Mouse (Mus musculus) liver, embryonic 14.5 days (tissue): ENCODE measurements around the gene Hist1h4m. TPM values are rescaled to one million over a fixed set of nuclear protein-coding genes. Genes with fewer than 3 reads are reported as not detected.

Experiments
- ATAC-seq: fragments of 200-750 bp; cut with Nextera tagmentation; 2 replicates; pipeline ENCODE4 v1.8.0; 2017; ENCODE audit warnings: moderate number of reproducible peaks, mild to moderate bottlenecking, moderate library complexity; ENCODE audit not compliant: insufficient read depth
- DNase-seq, 3 experiments: peaks; one replicate each; pipeline ENCODE4 v3.0.0-alpha.2; 2012 to 2013; ENCODE audit warnings: low read depth in 3 of 3, low spot score in 3 of 3
- H3K27ac ChIP-seq: fragments of 300-500 bp; sonication (generic); 2 replicates; pipeline ENCODE4 v1.5.1; 2014; ENCODE audit warnings: moderate library complexity, mild to moderate bottlenecking, control low read depth, inconsistent platforms
- H3K27me3 ChIP-seq: fragments of 300-500 bp; sonication (generic); 2 replicates; pipeline ENCODE4 v1.6.1; 2014; ENCODE audit warnings: mild to moderate bottlenecking, low read length, moderate library complexity; ENCODE audit not compliant: control insufficient read depth, insufficient read depth
- H3K36me3 ChIP-seq: fragments of 300-500 bp; sonication (generic); replicated peaks from 2 replicates; pipeline ENCODE4 v1.6.1; 2014; ENCODE audit warnings: low read depth; ENCODE audit not compliant: control insufficient read depth, insufficient read depth
- H3K4me1 ChIP-seq, 2 experiments: fragments of 200-500 bp in 1 of 2; fragments of 300-500 bp in 1 of 2; sonication (generic) in 1 of 2; replicated peaks; 2 replicates each; pipeline ENCODE4 v1.6.1; 2012 to 2014; ENCODE audit warnings: antibody characterized with exemption in 1 of 2, inconsistent platforms in 1 of 2, low read length in 1 of 2; ENCODE audit not compliant: control insufficient read depth in 2 of 2, insufficient read depth in 2 of 2
- H3K4me2 ChIP-seq: fragments of 300-500 bp; sonication (generic); 2 replicates; pipeline ENCODE4 v1.6.1; 2014; ENCODE audit warnings: low read depth, mild to moderate bottlenecking, control low read depth, moderate library complexity
- H3K4me3 ChIP-seq, 2 experiments: fragments of 200-500 bp in 1 of 2; fragments of 300-500 bp in 1 of 2; sonication (generic) in 1 of 2; 2 replicates each; pipeline ENCODE4 v1.5.1; 2012 to 2014; ENCODE audit warnings: low read depth in 2 of 2, low read length in 2 of 2, mild to moderate bottlenecking in 2 of 2, control low read depth in 1 of 2, inconsistent platforms in 1 of 2, moderate library complexity in 1 of 2; ENCODE audit not compliant: insufficient read depth in 1 of 2
- H3K9ac ChIP-seq: fragments of 300-500 bp; sonication (generic); replicated peaks from 2 replicates; pipeline ENCODE4 v1.6.1; 2014; ENCODE audit warnings: mild to moderate bottlenecking, control low read depth, moderate library complexity
- H3K9me3 ChIP-seq: fragments of 300-500 bp; sonication (generic); 2 replicates; pipeline ENCODE4 v1.6.1; 2016; ENCODE audit warnings: low read length, mixed read lengths; ENCODE audit not compliant: control insufficient read depth
- CTCF ChIP-seq: IDR thresholded peaks from 2 replicates; pipeline ENCODE4 v1.5.1; 2016; ENCODE audit warnings: antibody characterized with exemption, low read depth, control low read depth
- EP300 ChIP-seq: IDR thresholded peaks from 2 replicates; pipeline ENCODE4 v1.6.1; 2016; ENCODE audit warnings: antibody characterized with exemption, low read depth
- WGBS: fragments of 180-500 bp; shearing (Covaris S2); extraction: QIAGEN DNeasy Blood & Tissue Kit; methylation state at CpG from one replicate; pipeline ENCODE4 v1.1.7; 2014; ENCODE audit not compliant: insufficient replicate concordance; 5-methylcytosine and 5-hydroxymethylcytosine counted together
- microRNA-seq: library from miRNA; unstranded; fragments of <30 nt; microRNA quantifications from one replicate; pipeline ENCODE4, GENCODE M21; 2016
- polyA plus RNA-seq, 2 experiments: library from polyadenylated mRNA; depleted of rRNA in 1 of 2; stranded (reverse) in 1 of 2; unstranded in 1 of 2; fragments of >200 nt; fragmentation: Nextera tagmentation in 1 of 2; extraction: Ambion mirVana in 1 of 2; gene quantifications; 2 replicates each; pipeline versions ENCODE4 v1.2.1 to v1.2.3; 2012 to 2014

The Hist1h4m gene
- polyA plus RNA-seq, 2 experiments = not detected

DNA sequence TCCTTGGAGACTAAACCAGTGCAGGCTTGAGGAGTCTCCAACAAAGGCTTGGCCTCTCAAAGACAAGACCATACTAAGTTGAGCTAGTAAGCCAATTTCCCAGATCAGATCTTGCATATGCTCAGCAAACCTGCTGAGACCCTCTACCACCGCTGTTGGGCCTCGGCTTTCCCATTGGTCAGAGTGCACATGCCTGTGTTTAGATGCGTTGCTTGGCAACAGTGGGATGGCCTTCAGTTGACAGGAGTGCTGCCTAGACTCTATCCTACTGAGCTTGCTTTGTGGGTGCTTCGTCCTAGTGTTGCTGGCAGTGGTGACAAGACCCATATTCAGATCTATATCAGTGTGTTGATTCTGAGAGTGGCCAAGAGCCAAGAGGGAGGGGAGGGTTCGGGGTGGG lies 50.1 kb downstream of the Hist1h4m start:
- 27% methylated on average over 5 of the region's 5 CpGs for WGBS
- no peak for DNase-seq
- TF ChIP-seq CTCF = no peak
- no peak for TF ChIP-seq EP300
- Histone ChIP-seq H3K27ac (no peak overlapping the region), H3K9me3 (no peaks in the 10 kb centered on the region), H3K9ac (no peak overlapping the region), H3K27me3 (no peaks in the 10 kb centered on the region), H3K4me1 (no peaks in the 10 kb centered on the region), H3K4me3 (no peak overlapping the region), H3K36me3 (no peaks in the 10 kb centered on the region), H3K4me2 (no peak overlapping the region)
- ATAC-seq = no peak

Small RNA genes lying within 50 kb of the gene (microRNA-seq; reads per million reads assigned to microRNA genes)
- gene Gm19658 (not detected), gene Gm44346 (not detected), gene Gm44466 (not detected)

Other genes with a start within 250 kb of the Hist1h4m start
Only the 30 nearest of the 31 such genes appear.
- not detected in 2 replicates for gene Olfr1364, start 230.0 kb upstream of the Hist1h4m start, polyA plus RNA-seq (2012; rRNA removed)
- not detected in 2 replicates for gene Olfr1364, start 230.0 kb upstream of the Hist1h4m start, polyA plus RNA-seq (2014; fragmentation: Nextera tagmentation; extraction: Ambion mirVana)
- gene Olfr1362, start 197.7 kb upstream of the Hist1h4m start, polyA plus RNA-seq (2012; rRNA removed) = not detected in 2 replicates
- not detected in 2 replicates for gene Olfr1362, start 197.7 kb upstream of the Hist1h4m start, polyA plus RNA-seq (2014; fragmentation: Nextera tagmentation; extraction: Ambion mirVana)
- gene Olfr11, start 169.2 kb upstream of the Hist1h4m start, polyA plus RNA-seq (2012; rRNA removed) = not detected in 2 replicates
- gene Olfr11, start 169.2 kb upstream of the Hist1h4m start, polyA plus RNA-seq (2014; fragmentation: Nextera tagmentation; extraction: Ambion mirVana) = not detected in 2 replicates
- gene Olfr1361, start 148.4 kb upstream of the Hist1h4m start, polyA plus RNA-seq (2012; rRNA removed) = not detected in 2 replicates
- gene Olfr1361, start 148.4 kb upstream of the Hist1h4m start, polyA plus RNA-seq (2014; fragmentation: Nextera tagmentation; extraction: Ambion mirVana) = not detected in 2 replicates
- gene Olfr1360, start 134.3 kb upstream of the Hist1h4m start, polyA plus RNA-seq (2012; rRNA removed) = not detected in 2 replicates
- not detected in 2 replicates for gene Olfr1360, start 134.3 kb upstream of the Hist1h4m start, polyA plus RNA-seq (2014; fragmentation: Nextera tagmentation; extraction: Ambion mirVana)
- gene Olfr1359, start 113.6 kb upstream of the Hist1h4m start, polyA plus RNA-seq (2012; rRNA removed) = not detected in 2 replicates
- gene Olfr1359, start 113.6 kb upstream of the Hist1h4m start, polyA plus RNA-seq (2014; fragmentation: Nextera tagmentation; extraction: Ambion mirVana) = not detected in 2 replicates
- 16.0 and 24.7 TPM in 2 replicates for gene Hist1h2bl, start 95.6 kb upstream of the Hist1h4m start, polyA plus RNA-seq (2012; rRNA removed)
- gene Hist1h2bl, start 95.6 kb upstream of the Hist1h4m start, polyA plus RNA-seq (2014; fragmentation: Nextera tagmentation; extraction: Ambion mirVana) = 2.2 and 4.8 TPM in 2 replicates
- 6.9 and 22.2 TPM in 2 replicates for gene Hist1h2ai, start 95.3 kb upstream of the Hist1h4m start, polyA plus RNA-seq (2012; rRNA removed)
- 15.0 and 22.5 TPM in 2 replicates for gene Hist1h2ai, start 95.3 kb upstream of the Hist1h4m start, polyA plus RNA-seq (2014; fragmentation: Nextera tagmentation; extraction: Ambion mirVana)
- 31.3 and 51.5 TPM in 2 replicates for gene Hist1h3h, start 94.1 kb upstream of the Hist1h4m start, polyA plus RNA-seq (2012; rRNA removed)
- gene Hist1h3h, start 94.1 kb upstream of the Hist1h4m start, polyA plus RNA-seq (2014; fragmentation: Nextera tagmentation; extraction: Ambion mirVana) = 4.7 and 7.9 TPM in 2 replicates
- 18.2 and 36.3 TPM in 2 replicates for gene Hist1h2bm, start 89.7 kb upstream of the Hist1h4m start, polyA plus RNA-seq (2012; rRNA removed)
- 4.0 and 5.0 TPM in 2 replicates for gene Hist1h2bm, start 89.7 kb upstream of the Hist1h4m start, polyA plus RNA-seq (2014; fragmentation: Nextera tagmentation; extraction: Ambion mirVana)
- gene Hist1h4j, start 76.7 kb upstream of the Hist1h4m start, polyA plus RNA-seq (2012; rRNA removed) = 24.0 and 29.5 TPM in 2 replicates
- gene Hist1h4j, start 76.7 kb upstream of the Hist1h4m start, polyA plus RNA-seq (2014; fragmentation: Nextera tagmentation; extraction: Ambion mirVana) = 0.52 and 1.1 TPM in 2 replicates
- 16.2 and 32.8 TPM in 2 replicates for gene Hist1h4k, start 61.2 kb upstream of the Hist1h4m start, polyA plus RNA-seq (2012; rRNA removed)
- 2.7 and 5.5 TPM in 2 replicates for gene Hist1h4k, start 61.2 kb upstream of the Hist1h4m start, polyA plus RNA-seq (2014; fragmentation: Nextera tagmentation; extraction: Ambion mirVana)
- 61.7 and 194 TPM in 2 replicates for gene Hist1h2ak, start 57.9 kb upstream of the Hist1h4m start, polyA plus RNA-seq (2012; rRNA removed)
- gene Hist1h2ak, start 57.9 kb upstream of the Hist1h4m start, polyA plus RNA-seq (2014; fragmentation: Nextera tagmentation; extraction: Ambion mirVana) = 11.6 and 13.2 TPM in 2 replicates
- gene Hist1h2bn, start 57.6 kb upstream of the Hist1h4m start, polyA plus RNA-seq (2012; rRNA removed) = 25.2 and 29.5 TPM in 2 replicates
- 5.4 and 5.7 TPM in 2 replicates for gene Hist1h2bn, start 57.6 kb upstream of the Hist1h4m start, polyA plus RNA-seq (2014; fragmentation: Nextera tagmentation; extraction: Ambion mirVana)
- 8.2 and 9.4 TPM in 2 replicates for gene Hist1h1b, start 31.1 kb upstream of the Hist1h4m start, polyA plus RNA-seq (2012; rRNA removed)
- 19.7 and 20.6 TPM in 2 replicates for gene Hist1h1b, start 31.1 kb upstream of the Hist1h4m start, polyA plus RNA-seq (2014; fragmentation: Nextera tagmentation; extraction: Ambion mirVana)
- 37.6 and 93.8 TPM in 2 replicates for gene Hist1h3i, start 28.4 kb upstream of the Hist1h4m start, polyA plus RNA-seq (2012; rRNA removed)
- 299 and 331 TPM in 2 replicates for gene Hist1h3i, start 28.4 kb upstream of the Hist1h4m start, polyA plus RNA-seq (2014; fragmentation: Nextera tagmentation; extraction: Ambion mirVana)
- 10.9 and 22.9 TPM in 2 replicates for gene Hist1h2an, start 24.5 kb upstream of the Hist1h4m start, polyA plus RNA-seq (2012; rRNA removed)
- gene Hist1h2an, start 24.5 kb upstream of the Hist1h4m start, polyA plus RNA-seq (2014; fragmentation: Nextera tagmentation; extraction: Ambion mirVana) = 12.7 and 14.7 TPM in 2 replicates
- gene Hist1h2bp, start 24.3 kb upstream of the Hist1h4m start, polyA plus RNA-seq (2012; rRNA removed) = 2.6 and 4.2 TPM in 2 replicates
- gene Hist1h2bp, start 24.3 kb upstream of the Hist1h4m start, polyA plus RNA-seq (2014; fragmentation: Nextera tagmentation; extraction: Ambion mirVana) = 3.0 and 4.1 TPM in 2 replicates
- 13.1 and 13.4 TPM in 2 replicates for gene Hist1h2bq, start 1.5 kb upstream of the Hist1h4m start, polyA plus RNA-seq (2012; rRNA removed)
- 16.9 and 21.6 TPM in 2 replicates for gene Hist1h2bq, start 1.5 kb upstream of the Hist1h4m start, polyA plus RNA-seq (2014; fragmentation: Nextera tagmentation; extraction: Ambion mirVana)
- 0.24 TPM in 1 of 2 replicates, not detected in the other for gene Hist1h2ao, start 1.3 kb upstream of the Hist1h4m start, polyA plus RNA-seq (2012; rRNA removed)
- 3.4 TPM in 1 of 2 replicates, not detected in the other for gene Hist1h2ao, start 1.3 kb upstream of the Hist1h4m start, polyA plus RNA-seq (2014; fragmentation: Nextera tagmentation; extraction: Ambion mirVana)
- 37.4 and 50.3 TPM in 2 replicates for gene Hist1h4n, start 20.4 kb downstream of the Hist1h4m start, polyA plus RNA-seq (2012; rRNA removed)
- 33.6 and 35.5 TPM in 2 replicates for gene Hist1h4n, start 20.4 kb downstream of the Hist1h4m start, polyA plus RNA-seq (2014; fragmentation: Nextera tagmentation; extraction: Ambion mirVana)
- 88.3 and 95.9 TPM in 2 replicates for gene Hist1h2ap, start 21.8 kb downstream of the Hist1h4m start, polyA plus RNA-seq (2012; rRNA removed)
- gene Hist1h2ap, start 21.8 kb downstream of the Hist1h4m start, polyA plus RNA-seq (2014; fragmentation: Nextera tagmentation; extraction: Ambion mirVana) = 6,830 and 6,963 TPM in 2 replicates
- gene Hist1h2br, start 22.0 kb downstream of the Hist1h4m start, polyA plus RNA-seq (2012; rRNA removed) = 3.4 and 9.6 TPM in 2 replicates
- gene Hist1h2br, start 22.0 kb downstream of the Hist1h4m start, polyA plus RNA-seq (2014; fragmentation: Nextera tagmentation; extraction: Ambion mirVana) = 18.0 and 22.9 TPM in 2 replicates
- gene Zfp184, start 133.3 kb downstream of the Hist1h4m start, polyA plus RNA-seq (2012; rRNA removed) = 0.30 and 0.41 TPM in 2 replicates
- gene Zfp184, start 133.3 kb downstream of the Hist1h4m start, polyA plus RNA-seq (2014; fragmentation: Nextera tagmentation; extraction: Ambion mirVana) = 0.50 and 0.82 TPM in 2 replicates
- gene Pom121l2, start 169.4 kb downstream of the Hist1h4m start, polyA plus RNA-seq (2012; rRNA removed) = not detected in 2 replicates
- gene Pom121l2, start 169.4 kb downstream of the Hist1h4m start, polyA plus RNA-seq (2014; fragmentation: Nextera tagmentation; extraction: Ambion mirVana) = not detected in 2 replicates
- gene Prss16, start 198.0 kb downstream of the Hist1h4m start, polyA plus RNA-seq (2012; rRNA removed) = 0.23 and 0.34 TPM in 2 replicates
- 0.33 and 0.39 TPM in 2 replicates for gene Prss16, start 198.0 kb downstream of the Hist1h4m start, polyA plus RNA-seq (2014; fragmentation: Nextera tagmentation; extraction: Ambion mirVana)
- 8.7 and 17.9 TPM in 2 replicates for gene Hist1h2ah, start 223.8 kb downstream of the Hist1h4m start, polyA plus RNA-seq (2012; rRNA removed)
- 12.0 TPM in 2 replicates for gene Hist1h2ah, start 223.8 kb downstream of the Hist1h4m start, polyA plus RNA-seq (2014; fragmentation: Nextera tagmentation; extraction: Ambion mirVana)
- 17.7 and 25.1 TPM in 2 replicates for gene Hist1h2bk, start 224.1 kb downstream of the Hist1h4m start, polyA plus RNA-seq (2012; rRNA removed)
- 1.0 and 3.1 TPM in 2 replicates for gene Hist1h2bk, start 224.1 kb downstream of the Hist1h4m start, polyA plus RNA-seq (2014; fragmentation: Nextera tagmentation; extraction: Ambion mirVana)
- 66.4 and 87.2 TPM in 2 replicates for gene Hist1h4i, start 229.6 kb downstream of the Hist1h4m start, polyA plus RNA-seq (2012; rRNA removed)
- gene Hist1h4i, start 229.6 kb downstream of the Hist1h4m start, polyA plus RNA-seq (2014; fragmentation: Nextera tagmentation; extraction: Ambion mirVana) = 36.5 and 47.8 TPM in 2 replicates
- 35.2 and 55.3 TPM in 2 replicates for gene Hist1h2ag, start 231.2 kb downstream of the Hist1h4m start, polyA plus RNA-seq (2012; rRNA removed)
- gene Hist1h2ag, start 231.2 kb downstream of the Hist1h4m start, polyA plus RNA-seq (2014; fragmentation: Nextera tagmentation; extraction: Ambion mirVana) = 15.5 and 18.0 TPM in 2 replicates